In the genomic region with DNA sequence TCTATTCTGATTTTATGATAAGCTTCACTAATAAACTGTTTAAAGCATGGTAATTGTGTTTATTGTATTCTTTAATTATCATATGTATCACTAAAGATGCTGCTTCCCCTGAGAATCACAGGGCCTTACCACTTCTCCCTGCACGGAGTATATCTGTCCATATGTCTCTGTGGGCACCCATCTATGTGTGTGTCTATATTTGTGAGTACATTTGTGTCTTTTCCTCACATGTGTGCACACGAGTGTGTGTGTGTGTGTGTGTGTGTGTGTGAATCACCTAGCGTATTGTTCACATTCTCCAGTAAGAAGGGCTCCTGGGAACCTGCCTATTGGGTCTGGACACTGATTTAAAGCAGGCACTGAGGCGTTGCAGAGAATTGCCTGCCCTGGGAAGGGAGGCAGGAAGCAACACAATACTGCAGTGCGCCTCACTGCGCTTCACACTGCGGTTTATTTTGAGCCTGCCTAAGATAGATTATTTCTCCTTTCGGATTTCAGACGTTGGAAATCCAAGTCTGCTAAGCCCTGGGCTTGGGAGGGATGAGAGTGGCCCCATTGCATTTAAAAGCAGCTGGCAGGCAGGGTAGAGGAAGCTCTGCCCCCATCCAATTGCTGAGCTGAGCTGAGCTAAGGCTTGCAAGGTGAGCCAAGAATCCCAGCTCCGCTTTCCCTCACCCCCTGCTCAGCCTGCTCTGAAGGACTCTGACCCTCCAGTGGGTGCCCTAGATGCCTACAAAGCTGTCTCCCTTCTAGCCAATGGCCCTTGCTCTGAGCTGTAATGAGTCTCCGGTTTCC, we compare ENCODE assay signal across 11 mouse cellular contexts. TPM values are rescaled to one million over a fixed set of nuclear protein-coding genes. Genes with fewer than 3 reads are reported as not detected.
DNase-seq lines count a peak whose midpoint lies in the region; ATAC-seq and TF ChIP-seq lines count a peak whose summit lies in the region.
"Had no signal": no experiment of that assay in that cellular context is flagged by ENCODE, and none has a peak within 500 bp of the region (broad histone marks: within the 10 kb centered on the region; RNA-seq: fewer than 3 reads in every experiment).

No protein-coding gene starts in this region.

- intact Hi-C loops in heart, postnatal 10 days (cut with DNase I): no loop called here

- H3K27ac ChIP-seq in forebrain, postnatal 0 days (ENCODE audit: low read depth, low read length): peak overlapping the region; percentile 80
- peak overlapping the region; percentile 76 for H3K27ac ChIP-seq in midbrain, embryonic 16.5 days (ENCODE audit: low read length)
- H3K27ac ChIP-seq: embryonic facial prominence, embryonic 15.5 days had no signal

- H3K9me3 ChIP-seq in forebrain, postnatal 0 days (ENCODE audit: low read length): no peaks in the 10 kb centered on the region
- H3K9me3 ChIP-seq in midbrain, embryonic 16.5 days (replicated peaks; ENCODE audit: control insufficient read depth, low read length, poor library complexity, severe bottlenecking): no peaks in the 10 kb centered on the region
- H3K9me3 ChIP-seq: embryonic facial prominence, embryonic 15.5 days; G1E had no signal

- peaks cover 14% of the 10 kb centered on the region; the same call in 1 of the 2 replicates for H3K4me1 ChIP-seq in forebrain, postnatal 0 days (ENCODE audit: insufficient read depth)
- H3K4me1 ChIP-seq in midbrain, embryonic 16.5 days (ENCODE audit: control insufficient read depth, insufficient read depth, low read length): peaks cover 9% of the 10 kb centered on the region

- TF ChIP-seq CTCF in forebrain, postnatal 0 days (IDR thresholded peaks at IDR 0.05; ENCODE audit: low read depth): no peak

- peak; percentile 36 for DNase-seq in brain, embryonic 18.5 days (ENCODE audit: low read depth, low spot score)
- DNase-seq in forebrain, postnatal 0 days: peak; percentile 77
- peak; percentile 34 for DNase-seq in kidney, postnatal 10 days
- DNase-seq in heart, postnatal 10 days: no peak
- no peak for DNase-seq in heart, adult 18-20 months
- no peak for DNase-seq in spleen, postnatal 36 days (ENCODE audit: low spot score in 2 of 2)
- no peak for DNase-seq in T-cell, adult 2 months (ENCODE audit: low spot score)

- peak; percentile 75 for ATAC-seq in forebrain, postnatal 0 days
- ATAC-seq in midbrain, embryonic 16.5 days: peak; percentile 65

- no peak overlapping the region; the same call in 1 of the 2 replicates for H3K4me2 ChIP-seq in forebrain, postnatal 0 days (ENCODE audit: low read depth)
- H3K4me2 ChIP-seq in midbrain, embryonic 16.5 days (ENCODE audit: low read length): no peak overlapping the region
- H3K4me2 ChIP-seq: embryonic facial prominence, embryonic 15.5 days had no signal

- H3K9ac ChIP-seq in forebrain, postnatal 0 days: no peak overlapping the region; the same call in 1 of the 2 replicates
- H3K9ac ChIP-seq in midbrain, embryonic 16.5 days (ENCODE audit: low read depth, low read length): peak overlapping the region; percentile 28; the same call in 1 of the 2 replicates
- H3K9ac ChIP-seq: embryonic facial prominence, embryonic 15.5 days had no signal

- no peaks in the 10 kb centered on the region for H3K27me3 ChIP-seq in forebrain, postnatal 0 days (ENCODE audit: insufficient read depth, low read length)
- H3K27me3 ChIP-seq in midbrain, embryonic 16.5 days (ENCODE audit: control insufficient read depth, insufficient read depth, low read depth, low read length): no peaks in the 10 kb centered on the region
- H3K27me3 ChIP-seq: embryonic facial prominence, embryonic 15.5 days had no signal

- H3K4me3 ChIP-seq in forebrain, postnatal 0 days (ENCODE audit: low read depth, low read length): no peak overlapping the region
- no peak overlapping the region for H3K4me3 ChIP-seq in midbrain, embryonic 16.5 days (ENCODE audit: low read depth, low read length)
- H3K4me3 ChIP-seq: embryonic facial prominence, embryonic 15.5 days had no signal

- no peaks in the 10 kb centered on the region for H3K36me3 ChIP-seq in forebrain, postnatal 0 days (ENCODE audit: insufficient read depth)
- no peaks in the 10 kb centered on the region for H3K36me3 ChIP-seq in midbrain, embryonic 16.5 days (ENCODE audit: control insufficient read depth, insufficient read depth, low read length)
- H3K36me3 ChIP-seq: embryonic facial prominence, embryonic 15.5 days; G1E had no signal

- WGBS in forebrain, postnatal 0 days: 27% methylated on average over 11 of the region's 11 CpGs
- WGBS in midbrain, embryonic 16.5 days: 24% methylated on average over 11 of the region's 11 CpGs

RNA-seq across cellular contexts. Expression of gene Bhlhe23, which starts 48.6 kb away (rescaled TPM):
- 0.33 and 0.46 TPM in 2 replicates for total RNA-seq in forebrain, postnatal 0 days (2014; rRNA removed)
- 0.18 and 0.71 TPM in 2 replicates for polyA plus RNA-seq in forebrain, postnatal 0 days (2015; fragmentation: Nextera tagmentation; extraction: Ambion mirVana)
- polyA plus RNA-seq in midbrain, embryonic 16.5 days (2015; fragmentation: Nextera tagmentation; extraction: Ambion mirVana): 10.1 and 10.4 TPM in 2 replicates
- total RNA-seq in heart, postnatal 10 days (2021): not detected
- not detected for total RNA-seq in heart, adult 18-20 months (2021)
- polyA plus RNA-seq: embryonic facial prominence, embryonic 15.5 days; G1E; limb, embryonic 11.5 days had no signal

Comparison
In these comparisons a context has a peak if more than half of its experiments do, and no peak if none do; other contexts are left out.
1. DNase-seq: peak in brain, embryonic 18.5 days (single experiment), forebrain, postnatal 0 days (single experiment) and kidney, postnatal 10 days (single experiment); none in heart, postnatal 10 days (0 of 2), heart, adult 18-20 months (0 of 2), spleen, postnatal 36 days (0 of 2) and T-cell, adult 2 months (single experiment).